Mouse (Mus musculus): ENCODE measurements around the gene Alpk1.

GRCm38 (mm10) chr3:127698636-127699035 is 81.7 kb downstream of the Alpk1 start:
- TF ChIP-seq CTCF (IDR thresholded peaks at IDR 0.05; ENCODE audit: extremely low read depth, insufficient read depth, insufficient read length, insufficient replicate concordance) (no peak), POLR2A (IDR thresholded peaks at IDR 0.05; ENCODE audit: low read depth, low read length) (no peak)
